Mouse (Mus musculus): Measurements from ENCODE around the gene Ldb2.

Gene Ldb2

GRCm38 (mm10) chr5:44543472-44544132 is 255.9 kb downstream of the Ldb2 start:
- DNase-seq (ENCODE audit: low spot score) = no peak

GRCm38 (mm10) chr5:44541748-44542147 is 257.7 kb downstream of the Ldb2 start:
- DNase-seq (ENCODE audit: low spot score) = no peak

GRCm38 (mm10) chr5:44538687-44539086 is 260.8 kb downstream of the Ldb2 start:
- DNase-seq (ENCODE audit: low spot score) = no peak

GRCm38 (mm10) chr5:44538000-44538395 is 261.5 kb downstream of the Ldb2 start:
- peak; percentile 2 for DNase-seq (ENCODE audit: low spot score)

- DNase-seq (ENCODE audit: low spot score) = no peak
Measured at GRCm38 (mm10) chr5:44537316-44537999, 262.0 kb downstream of the Ldb2 start.

GRCm38 (mm10) chr5:44529466-44529865 is 270.0 kb downstream of the Ldb2 start:
- DNase-seq (ENCODE audit: low spot score) = no peak

GRCm38 (mm10) chr5:44529001-44529400 is 270.5 kb downstream of the Ldb2 start:
- no peak for DNase-seq (ENCODE audit: low spot score)

- DNase-seq (ENCODE audit: low spot score) = no peak
Measured at GRCm38 (mm10) chr5:44505221-44505620, 294.3 kb downstream of the Ldb2 start.

- DNase-seq (ENCODE audit: low spot score) = no peak
Measured at GRCm38 (mm10) chr5:44504786-44505185, 294.7 kb downstream of the Ldb2 start.

- no peak for DNase-seq (ENCODE audit: low spot score)
Measured at GRCm38 (mm10) chr5:44498229-44498628, 301.3 kb downstream of the Ldb2 start.

- DNase-seq (ENCODE audit: low spot score) = no peak
Measured at GRCm38 (mm10) chr5:44496854-44497253, 302.6 kb downstream of the Ldb2 start.

- DNase-seq (ENCODE audit: low spot score) = peak; percentile 65
Measured at GRCm38 (mm10) chr5:44495092-44495491, 304.4 kb downstream of the Ldb2 start.

- DNase-seq (ENCODE audit: low spot score) = peak; percentile 12
Measured at GRCm38 (mm10) chr5:44494133-44494532, 305.3 kb downstream of the Ldb2 start.

GRCm38 (mm10) chr5:44491526-44491925 is 308.0 kb downstream of the Ldb2 start:
- DNase-seq (ENCODE audit: low spot score) = no peak

GRCm38 (mm10) chr5:44490462-44490861 is 309.0 kb downstream of the Ldb2 start:
- DNase-seq (ENCODE audit: low spot score) = no peak

- no peak for DNase-seq (ENCODE audit: low spot score)
Measured at GRCm38 (mm10) chr5:44483426-44484106, 315.9 kb downstream of the Ldb2 start.

- no peak for DNase-seq (ENCODE audit: low spot score)
Measured at GRCm38 (mm10) chr5:44481406-44481805, 318.1 kb downstream of the Ldb2 start.

GRCm38 (mm10) chr5:44476356-44476755 is 323.1 kb downstream of the Ldb2 start:
- no peak for DNase-seq (ENCODE audit: low spot score)

GRCm38 (mm10) chr5:44475543-44475942 is 323.9 kb downstream of the Ldb2 start:
- no peak for DNase-seq (ENCODE audit: low spot score)

GRCm38 (mm10) chr5:44473857-44474762 is 325.4 kb downstream of the Ldb2 start:
- no peak for DNase-seq (ENCODE audit: low spot score)

- no peak for DNase-seq (ENCODE audit: low spot score)
Measured at GRCm38 (mm10) chr5:44465238-44465637, 334.2 kb downstream of the Ldb2 start.

All from lung, postnatal 25 days (tissue).